Mouse (Mus musculus) effector memory CD4-positive, alpha-beta T cell, adult 7 months (primary cell): ENCODE results near the gene Klhl33. TPM values are rescaled to one million over a fixed set of nuclear protein-coding genes. Genes with fewer than 3 reads are reported as not detected.

Experiments used
- polyA plus RNA-seq: library from polyadenylated mRNA; unstranded; fragments of 100-300 nt; shearing (Covaris generic); gene quantifications from one replicate; pipeline ENCODE4 v1.2.1, GENCODE M21; 2017

The Klhl33 gene
- polyA plus RNA-seq = 0.41 TPM

GRCm38 (mm10) chr14:50897374-50897765 is at the start of gene Klhl33:
Gene Klhl33 (minus strand): TSS chr14:50897507.

GRCm38 (mm10) chr14:50943932-50944667 is 46.8 kb upstream of the Klhl33 start, which contains the start of gene Gm49342:
Gene Gm49342 (plus strand): TSS chr14:50944517.

GRCm38 (mm10) chr14:50930754-50931492 is 33.6 kb upstream of the Klhl33 start, which contains the start of the genes Pip4p1 and Pnp:
Gene Pip4p1 (minus strand): TSS chr14:50930856.
Gene Pnp (plus strand): TSS chr14:50931082.

GRCm38 (mm10) chr14:50924281-50925064 is 27.2 kb upstream of the Klhl33 start, which contains the start of the genes Osgep and Apex1:
Gene Osgep (minus strand): TSS chr14:50924893.
Gene Apex1 (plus strand): TSS chr14:50924968.

GRCm38 (mm10) chr14:50869889-50870804 is 27.2 kb downstream of the Klhl33 start, which contains the start of gene Tep1:
Gene Tep1 (minus strand): TSS chr14:50870560.

Other genes starting within 250 kb of the Klhl33 start
- not detected for gene Olfr747, start 204.3 kb downstream of the Klhl33 start, polyA plus RNA-seq
- not detected for gene Olfr748, start 190.1 kb downstream of the Klhl33 start, polyA plus RNA-seq
- not detected for gene Olfr749, start 152.4 kb downstream of the Klhl33 start, polyA plus RNA-seq
- gene Ttc5, start 112.0 kb downstream of the Klhl33 start, polyA plus RNA-seq = 65.3 TPM
- gene Ccnb1ip1, start 89.8 kb downstream of the Klhl33 start, polyA plus RNA-seq = not detected
- 62.2 TPM for gene Parp2, start 89.7 kb downstream of the Klhl33 start, polyA plus RNA-seq
- 14.5 TPM for gene Tep1, start 26.9 kb downstream of the Klhl33 start, polyA plus RNA-seq
- 83.6 TPM for gene Osgep, start 27.4 kb upstream of the Klhl33 start, polyA plus RNA-seq
- 33.1 TPM for gene Apex1, start 27.5 kb upstream of the Klhl33 start, polyA plus RNA-seq
- gene Pip4p1, start 33.3 kb upstream of the Klhl33 start, polyA plus RNA-seq = 138 TPM
- gene Pnp, start 33.6 kb upstream of the Klhl33 start, polyA plus RNA-seq = 40.7 TPM
- gene Gm49342, start 47.0 kb upstream of the Klhl33 start, polyA plus RNA-seq = not detected
- gene Pnp2, start 58.5 kb upstream of the Klhl33 start, polyA plus RNA-seq = not detected
- gene Rnase10, start 110.2 kb upstream of the Klhl33 start, polyA plus RNA-seq = not detected
- 0.32 TPM for gene Rnase9, start 144.4 kb upstream of the Klhl33 start, polyA plus RNA-seq
- gene Rnase11, start 152.7 kb upstream of the Klhl33 start, polyA plus RNA-seq = not detected
- not detected for gene Rnase12, start 160.2 kb upstream of the Klhl33 start, polyA plus RNA-seq
- gene Olfr750, start 176.9 kb upstream of the Klhl33 start, polyA plus RNA-seq = not detected
- 8.5 TPM for gene Rnase4, start 193.6 kb upstream of the Klhl33 start, polyA plus RNA-seq
- gene Ang, start 193.6 kb upstream of the Klhl33 start, polyA plus RNA-seq = 3.5 TPM
- not detected for gene Eddm3b, start 216.9 kb upstream of the Klhl33 start, polyA plus RNA-seq
- not detected for gene Rnase6, start 226.4 kb upstream of the Klhl33 start, polyA plus RNA-seq
- gene Rnase1, start 249.3 kb upstream of the Klhl33 start, polyA plus RNA-seq = not detected